Mouse (Mus musculus): ENCODE measurements at regions not wholly inside any gene's neighbourhood (a gene's known extent, or its start where the extent isn't known, plus 50 kb on each side); places are given as distances from the start of the nearest gene placed in this dataset.

- DNase-seq (ENCODE audit: low spot score) = no peak
Measured at GRCm38 (mm10) chr2:45184704-45185620, 67.8 kb upstream of the Zeb2 start.

- DNase-seq (ENCODE audit: low spot score) = no peak
Measured at GRCm38 (mm10) chr2:45184149-45184548, 67.0 kb upstream of the Zeb2 start.

- no peak for DNase-seq (ENCODE audit: low spot score)
Measured at GRCm38 (mm10) chr2:45182876-45183275, 65.7 kb upstream of the Zeb2 start.

GRCm38 (mm10) chr2:45181552-45181951 is 64.4 kb upstream of the Zeb2 start:
- peak; percentile 67 for DNase-seq (ENCODE audit: low spot score)

GRCm38 (mm10) chr2:45178849-45179453 is 61.8 kb upstream of the Zeb2 start:
- DNase-seq (ENCODE audit: low spot score) = no peak

GRCm38 (mm10) chr2:45172382-45172781 is 55.2 kb upstream of the Zeb2 start:
- no peak for DNase-seq (ENCODE audit: low spot score)

GRCm38 (mm10) chr2:45171520-45172173 is 54.5 kb upstream of the Zeb2 start:
- no peak for DNase-seq (ENCODE audit: low spot score)

- no peak for DNase-seq (ENCODE audit: low spot score)
Measured at GRCm38 (mm10) chr2:45170272-45170671, 53.1 kb upstream of the Zeb2 start.

- DNase-seq (ENCODE audit: low spot score) = no peak
Measured at GRCm38 (mm10) chr2:45169429-45170070, 52.4 kb upstream of the Zeb2 start.

GRCm38 (mm10) chr2:45168606-45169005 is 51.4 kb upstream of the Zeb2 start:
- DNase-seq (ENCODE audit: low spot score) = peak; percentile 42
